Mouse (Mus musculus) stomach, embryonic 14.5 days (tissue): ENCODE results near the gene Loxl1. TPM values are rescaled to one million over a fixed set of nuclear protein-coding genes. Genes with fewer than 3 reads are reported as not detected.

Experiments
- ATAC-seq: fragments of 200-750 bp; cut with Nextera tagmentation; 2 replicates; pipeline ENCODE4 v1.8.0; 2017; ENCODE audit warnings: low read depth, moderate TSS enrichment; ENCODE audit not compliant: insufficient number of reproducible peaks, insufficient read depth, low FRiP score
- H3K27ac ChIP-seq: fragments of 300-500 bp; sonication (generic); 2 replicates; pipeline ENCODE4 v1.5.1; 2014; ENCODE audit warnings: mild to moderate bottlenecking, low read length, moderate library complexity, mixed read lengths
- H3K27me3 ChIP-seq: fragments of 300-500 bp; sonication (generic); 2 replicates; pipeline ENCODE4 v1.6.1; 2014; ENCODE audit warnings: low read length, control low read depth, mixed read lengths; ENCODE audit not compliant: control insufficient read depth, insufficient read depth
- H3K36me3 ChIP-seq: fragments of 300-500 bp; sonication (generic); 2 replicates; pipeline ENCODE4 v1.6.1; 2014; ENCODE audit warnings: mild to moderate bottlenecking, control low read depth, low read length, moderate library complexity, mixed read lengths; ENCODE audit not compliant: control insufficient read depth, insufficient read depth
- H3K4me1 ChIP-seq: fragments of 300-500 bp; sonication (generic); 2 replicates; pipeline ENCODE4 v1.6.1; 2014; ENCODE audit warnings: low read length, control low read depth, mixed read lengths; ENCODE audit not compliant: control insufficient read depth, insufficient read depth
- H3K4me2 ChIP-seq: fragments of 300-500 bp; sonication (generic); replicated peaks from 2 replicates; pipeline ENCODE4 v1.6.1; 2014; ENCODE audit warnings: low read depth, low read length, control low read depth
- H3K4me3 ChIP-seq: fragments of 300-500 bp; sonication (generic); 2 replicates; pipeline ENCODE4 v1.5.1; 2014; ENCODE audit warnings: low read depth, low read length, control low read depth
- H3K9ac ChIP-seq: fragments of 300-500 bp; sonication (generic); replicated peaks from 2 replicates; pipeline ENCODE4 v1.6.1; 2014; ENCODE audit warnings: low read depth, mild to moderate bottlenecking, control low read depth, low read length, moderate library complexity, mixed read lengths
- H3K9me3 ChIP-seq: fragments of 300-500 bp; sonication (generic); 2 replicates; pipeline ENCODE4 v1.6.1; 2016; ENCODE audit warnings: low read depth, low read length, control low read depth; ENCODE audit not compliant: control insufficient read depth
- WGBS: fragments of 180-500 bp; shearing (Covaris S2); extraction: QIAGEN DNeasy Blood & Tissue Kit; methylation state at CpG from one replicate; pipeline ENCODE4 v1.1.7; 2014; 5-methylcytosine and 5-hydroxymethylcytosine counted together
- polyA plus RNA-seq: library from polyadenylated mRNA; unstranded; fragments of >200 nt; fragmentation: Nextera tagmentation; extraction: Ambion mirVana; gene quantifications from 2 replicates; pipeline ENCODE4 v1.2.1, GENCODE M21; 2014

Loxl1 gene
- polyA plus RNA-seq, 1 experiment from 2014 or later = 32.2 TPM

DNA sequence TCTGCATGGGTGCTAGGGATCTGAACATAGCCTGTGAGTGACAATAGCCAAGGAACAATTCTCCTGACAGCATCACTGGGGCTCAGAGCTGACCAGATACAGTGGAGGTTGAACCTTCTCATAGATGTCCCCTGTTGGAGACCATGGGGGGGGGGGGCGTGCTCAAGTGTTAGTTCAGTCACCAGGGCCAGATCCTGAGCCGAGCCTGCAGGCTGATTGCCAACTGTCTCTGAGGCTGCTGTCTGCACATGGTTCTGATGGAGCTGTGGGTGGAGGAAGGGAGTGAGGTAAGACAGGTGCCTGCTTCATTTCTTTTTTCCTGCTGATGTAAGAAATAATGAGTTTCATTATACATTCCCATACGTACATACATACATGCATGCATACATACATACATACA lies 5.3 kb upstream of the Loxl1 start:
- Histone ChIP-seq H3K27ac (no peak overlapping the region), H3K36me3 (no peaks in the 10 kb centered on the region), H3K9ac (no peak overlapping the region), H3K4me2 (no peak overlapping the region), H3K9me3 (no peaks in the 10 kb centered on the region), H3K4me1 (peaks cover 27% of the 10 kb centered on the region), H3K4me3 (no peak overlapping the region), H3K27me3 (no peaks in the 10 kb centered on the region)
- no peak for ATAC-seq
- WGBS = 68% methylated on average over 3 of the region's 3 CpGs

GRCm38 (mm10) chr9:58317381-58317780 lies 4.4 kb upstream of the Loxl1 start:
- Histone ChIP-seq H3K9ac (no peak overlapping the region), H3K27ac (no peak overlapping the region), H3K9me3 (no peaks in the 10 kb centered on the region), H3K4me1 (peaks cover 35% of the 10 kb centered on the region), H3K27me3 (no peaks in the 10 kb centered on the region), H3K4me3 (no peak overlapping the region), H3K36me3 (no peaks in the 10 kb centered on the region), H3K4me2 (no peak overlapping the region)
- ATAC-seq = no peak
- 43% methylated on average over 3 of the region's 3 CpGs for WGBS

GRCm38 (mm10) chr9:58316784-58317183 lies 3.8 kb upstream of the Loxl1 start:
- WGBS = 75% methylated on average over 7 of the region's 7 CpGs

GRCm38 (mm10) chr9:58315850-58316249 lies 2.9 kb upstream of the Loxl1 start:
- H3K9me3 ChIP-seq = no peaks in the 10 kb centered on the region
- H3K4me1 ChIP-seq = peaks cover 43% of the 10 kb centered on the region
- WGBS = 89% methylated on average over 2 of the region's 2 CpGs
- ATAC-seq = no peak
- H3K36me3 ChIP-seq = no peaks in the 10 kb centered on the region
- no peak overlapping the region for H3K4me2 ChIP-seq
- H3K27me3 ChIP-seq = no peaks in the 10 kb centered on the region
- H3K4me3 ChIP-seq = no peak overlapping the region
- H3K9ac ChIP-seq = no peak overlapping the region
- H3K27ac ChIP-seq = peak overlapping the region; percentile 80; the same call in 1 of the 2 replicates

More at GRCm38 (mm10) chr9:58316784-58317183, 3.8 kb upstream of the Loxl1 start:
- ATAC-seq = no peak
- Histone ChIP-seq H3K27me3 (no peaks in the 10 kb centered on the region), H3K36me3 (no peaks in the 10 kb centered on the region), H3K27ac (no peak overlapping the region), H3K4me1 (peaks cover 39% of the 10 kb centered on the region), H3K9ac (no peak overlapping the region), H3K9me3 (no peaks in the 10 kb centered on the region), H3K4me2 (no peak overlapping the region), H3K4me3 (no peak overlapping the region)

DNA sequence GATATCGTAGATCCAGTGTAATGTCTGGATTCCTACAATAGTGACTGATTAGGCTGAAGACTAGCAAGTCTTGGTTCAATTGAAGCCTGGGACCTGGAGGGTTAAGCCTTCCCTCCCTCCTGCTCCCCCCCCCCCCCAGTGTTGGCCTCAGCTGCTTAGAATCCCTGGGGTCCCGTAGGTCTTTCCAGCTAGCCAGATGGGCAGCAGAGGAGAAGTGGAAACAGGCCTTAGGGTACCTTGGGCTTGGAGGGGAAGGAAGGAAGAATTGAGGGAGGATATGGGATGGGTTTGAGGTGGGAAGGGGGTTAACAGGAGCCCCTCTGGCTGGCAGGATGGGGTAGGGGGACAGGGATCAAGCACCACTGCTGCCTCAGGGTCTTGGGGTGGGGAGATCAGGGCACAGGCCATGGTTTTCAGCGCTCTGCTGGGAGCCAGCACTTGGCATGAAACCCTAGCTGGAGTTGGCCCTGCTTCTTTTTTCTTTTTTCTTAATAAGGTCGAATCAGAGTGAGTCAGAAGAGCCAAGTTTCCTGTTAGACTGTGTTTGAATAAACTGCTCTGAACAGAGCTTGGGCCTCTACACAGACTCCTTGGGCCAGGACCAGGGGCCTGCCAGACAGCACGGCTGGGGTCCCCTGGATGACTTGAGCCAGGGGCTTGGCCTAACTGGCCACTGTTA lies 1.8 kb upstream of the Loxl1 start:
- Histone ChIP-seq H3K4me2 (no peak overlapping the region), H3K36me3 (no peaks in the 10 kb centered on the region), H3K4me1 (peaks cover 49% of the 10 kb centered on the region), H3K9me3 (no peaks in the 10 kb centered on the region), H3K9ac (no peak overlapping the region), H3K4me3 (no peak overlapping the region), H3K27me3 (no peaks in the 10 kb centered on the region), H3K27ac (peak overlapping the region; percentile 80)
- 31% methylated on average over 5 of the region's 5 CpGs for WGBS
- no peak; the same call in 1 of the 2 replicates for ATAC-seq

DNA sequence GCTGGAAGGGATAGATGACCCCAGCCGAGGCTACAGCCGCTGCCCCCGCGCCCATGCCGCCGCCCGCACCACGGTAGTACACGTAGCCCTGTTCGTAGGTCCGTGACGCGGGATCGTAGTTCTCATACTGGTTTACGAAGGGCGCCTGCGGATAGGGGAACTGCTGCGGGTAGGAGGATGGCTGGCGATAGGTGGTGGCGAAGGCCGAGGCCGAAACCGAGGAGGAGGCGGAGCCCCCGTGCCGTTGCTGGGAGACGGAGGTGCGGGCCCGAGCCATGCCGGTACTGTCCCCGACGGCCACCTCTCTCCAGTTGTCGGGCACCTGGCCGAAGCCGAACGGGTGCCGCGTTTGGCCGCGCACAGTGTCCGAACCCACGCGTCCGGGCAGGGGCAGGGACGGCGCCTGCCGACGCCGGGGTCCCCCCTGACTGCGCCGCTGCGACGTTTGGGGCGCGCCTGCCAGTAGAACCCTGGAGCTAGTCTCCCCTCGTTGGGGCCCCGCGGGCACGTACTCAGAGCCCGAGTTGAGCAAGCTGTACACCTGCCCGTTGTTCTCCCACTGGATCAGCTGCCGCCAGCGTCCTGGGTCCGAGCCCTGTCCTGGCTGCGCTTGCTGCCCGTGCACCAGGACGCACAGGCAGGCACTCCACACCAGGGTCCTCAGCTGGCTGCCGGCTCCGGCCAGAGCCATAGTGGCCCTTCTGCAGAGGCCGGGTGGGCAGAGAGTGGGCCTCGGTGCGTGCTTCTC lies 616 bp downstream of the Loxl1 start:
- Histone ChIP-seq H3K9ac (peak overlapping the region; percentile 57), H3K27ac (peak overlapping the region; percentile 82), H3K27me3 (no peaks in the 10 kb centered on the region), H3K9me3 (no peaks in the 10 kb centered on the region), H3K36me3 (no peaks in the 10 kb centered on the region), H3K4me2 (peak overlapping the region; percentile 86), H3K4me1 (peaks cover 67% of the 10 kb centered on the region), H3K4me3 (peak overlapping the region; percentile 50)
- ATAC-seq = peak; percentile 34; the same call in 1 of the 2 replicates
- 2% methylated on average over 72 of the region's 72 CpGs for WGBS

- peaks cover 65% of the 10 kb centered on the region for H3K4me1 ChIP-seq
These were observed 1.6 kb downstream of the Loxl1 start for GRCm38 (mm10) chr9:58311191-58311910.

DNA sequence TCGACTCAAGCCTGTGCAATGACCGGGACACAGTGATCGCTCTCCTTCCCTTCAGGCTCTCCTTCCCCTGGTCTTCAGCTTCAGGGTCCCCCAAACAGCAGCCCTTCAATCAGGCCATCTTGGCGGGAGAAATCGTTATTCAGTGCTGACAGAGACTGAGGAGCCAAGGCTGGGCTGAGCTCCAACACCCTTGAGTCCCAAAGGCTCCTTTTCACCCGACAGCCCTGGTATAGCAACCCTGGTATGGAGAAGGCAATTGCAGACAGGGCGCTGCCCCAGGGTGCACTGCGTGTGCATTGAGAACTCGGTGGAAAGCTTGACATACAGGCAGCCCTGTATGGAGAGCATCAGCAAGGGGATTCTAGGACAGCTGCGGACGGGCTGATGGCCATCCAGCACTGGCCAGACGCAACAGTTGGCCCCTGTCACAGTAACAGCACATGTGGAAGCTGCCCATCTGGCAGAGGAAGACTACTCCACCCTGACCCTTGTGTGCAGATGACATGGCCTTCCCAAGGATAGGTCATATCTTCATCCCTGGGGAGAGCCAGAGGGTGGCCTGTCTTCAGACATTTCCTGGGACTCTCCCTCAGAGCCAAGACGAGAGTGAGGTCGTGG lies 2.8 kb downstream of the Loxl1 start:
- Histone ChIP-seq H3K4me2 (peak overlapping the region; percentile 22), H3K4me3 (no peak overlapping the region), H3K27me3 (no peaks in the 10 kb centered on the region), H3K36me3 (no peaks in the 10 kb centered on the region), H3K9me3 (no peaks in the 10 kb centered on the region), H3K4me1 (peaks cover 70% of the 10 kb centered on the region), H3K9ac (no peak overlapping the region), H3K27ac (peak overlapping the region; percentile 0; the same call in 1 of the 2 replicates)
- no peak for ATAC-seq
- 61% methylated on average over 14 of the region's 14 CpGs for WGBS

More at GRCm38 (mm10) chr9:58311191-58311910, 1.6 kb downstream of the Loxl1 start:
- Histone ChIP-seq H3K27me3 (no peaks in the 10 kb centered on the region), H3K9ac (peak overlapping the region; percentile 57; the same call in 1 of the 2 replicates), H3K4me2 (peak overlapping the region; percentile 86), H3K36me3 (no peaks in the 10 kb centered on the region), H3K4me3 (peak overlapping the region; percentile 50), H3K27ac (no peak overlapping the region), H3K9me3 (no peaks in the 10 kb centered on the region)
- ATAC-seq = no peak
- WGBS = 67% methylated on average over 33 of the region's 33 CpGs
